Mouse (Mus musculus) limb, embryonic 15.5 days (tissue): ENCODE results near the gene Pgs1. TPM values are rescaled to one million over a fixed set of nuclear protein-coding genes. Genes with fewer than 3 reads are reported as not detected.

ENCODE experiments used
- microRNA-seq: library from miRNA; unstranded; fragments of <30 nt; microRNA quantifications from one replicate; pipeline ENCODE4, GENCODE M21; 2016
- polyA plus RNA-seq: library from polyadenylated mRNA; unstranded; fragments of >200 nt; fragmentation: Nextera tagmentation; extraction: Ambion mirVana; gene quantifications from 2 replicates; pipeline ENCODE4 v1.2.1, GENCODE M21; 2015

Gene Pgs1
- polyA plus RNA-seq, 1 experiment from 2014 or later: 37.8 TPM

Small RNAs within 50 kb of the gene (microRNA-seq; reads per million reads assigned to microRNA genes)
- gene Mir6933: not detected

Other genes with a start within 250 kb of the Pgs1 start
- 1.2 and 2.0 TPM in 2 replicates for gene Tmc8, start 204.2 kb upstream of the Pgs1 start, polyA plus RNA-seq
- gene Tmc6, start 204.1 kb upstream of the Pgs1 start, polyA plus RNA-seq: 24.5 and 25.9 TPM in 2 replicates
- 0.55 TPM in 1 of 2 replicates, not detected in the other for gene 6030468B19Rik, start 188.6 kb upstream of the Pgs1 start, polyA plus RNA-seq
- 0.50 and 0.71 TPM in 2 replicates for gene Gm20708, start 176.6 kb upstream of the Pgs1 start, polyA plus RNA-seq
- 74.0 and 85.6 TPM in 2 replicates for gene Syngr2, start 176.6 kb upstream of the Pgs1 start, polyA plus RNA-seq
- gene Afmid, start 160.4 kb upstream of the Pgs1 start, polyA plus RNA-seq: 4.6 and 4.9 TPM in 2 replicates
- 119 and 134 TPM in 2 replicates for gene Tk1, start 160.2 kb upstream of the Pgs1 start, polyA plus RNA-seq
- 240 and 254 TPM in 2 replicates for gene Birc5, start 137.0 kb upstream of the Pgs1 start, polyA plus RNA-seq
- not detected in 2 replicates for gene Tmem235, start 125.5 kb upstream of the Pgs1 start, polyA plus RNA-seq
- gene Tha1, start 112.8 kb upstream of the Pgs1 start, polyA plus RNA-seq: 3.5 and 4.1 TPM in 2 replicates
- 20.3 and 24.0 TPM in 2 replicates for gene Socs3, start 16.2 kb upstream of the Pgs1 start, polyA plus RNA-seq
- gene Dnah17, start 144.3 kb downstream of the Pgs1 start, polyA plus RNA-seq: 0.12 and 0.15 TPM in 2 replicates